Mouse (Mus musculus) CD8-positive naive resting alpha-beta T cell, adult 57 days (primary cell): ENCODE results near the gene Ttll6. TPM values are rescaled to one million over a fixed set of nuclear protein-coding genes. Genes with fewer than 3 reads are reported as not detected.

ENCODE experiments used
- total RNA-seq: library from RNA; stranded (reverse); gene quantifications from one replicate; pipeline ENCODE4 v1.2.4, GENCODE M21; 2023

The Ttll6 gene
- not detected for total RNA-seq

GRCm38 (mm10) chr11:96133239-96133865 is at the start of gene Ttll6:
TSS of gene Ttll6 (plus strand) at chr11:96133786.

DNA sequence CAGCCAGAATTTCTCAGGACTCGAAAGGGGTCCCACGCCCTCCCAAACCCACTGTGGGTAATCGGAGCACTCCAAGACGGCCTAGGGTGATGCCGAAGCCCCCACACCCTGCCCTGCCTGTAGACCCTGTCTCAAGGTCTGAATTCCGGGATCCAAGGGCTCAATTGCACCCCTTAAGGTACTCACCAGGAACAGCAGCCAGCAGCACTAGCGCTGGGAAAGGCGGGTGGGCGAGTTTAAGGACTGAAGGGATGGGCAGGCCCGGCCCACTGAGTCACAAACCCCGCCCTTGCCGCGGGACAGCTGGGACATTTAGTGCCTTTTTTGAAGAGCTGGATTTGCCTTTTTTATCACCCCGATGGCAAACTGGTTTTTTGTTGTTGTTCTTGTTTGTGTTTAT is 21.8 kb upstream of the Ttll6 start, which contains the start of gene Calcoco2:
Calcoco2 (minus strand) TSS at position 214 of the 400 bp plus-strand sequence.

DNA sequence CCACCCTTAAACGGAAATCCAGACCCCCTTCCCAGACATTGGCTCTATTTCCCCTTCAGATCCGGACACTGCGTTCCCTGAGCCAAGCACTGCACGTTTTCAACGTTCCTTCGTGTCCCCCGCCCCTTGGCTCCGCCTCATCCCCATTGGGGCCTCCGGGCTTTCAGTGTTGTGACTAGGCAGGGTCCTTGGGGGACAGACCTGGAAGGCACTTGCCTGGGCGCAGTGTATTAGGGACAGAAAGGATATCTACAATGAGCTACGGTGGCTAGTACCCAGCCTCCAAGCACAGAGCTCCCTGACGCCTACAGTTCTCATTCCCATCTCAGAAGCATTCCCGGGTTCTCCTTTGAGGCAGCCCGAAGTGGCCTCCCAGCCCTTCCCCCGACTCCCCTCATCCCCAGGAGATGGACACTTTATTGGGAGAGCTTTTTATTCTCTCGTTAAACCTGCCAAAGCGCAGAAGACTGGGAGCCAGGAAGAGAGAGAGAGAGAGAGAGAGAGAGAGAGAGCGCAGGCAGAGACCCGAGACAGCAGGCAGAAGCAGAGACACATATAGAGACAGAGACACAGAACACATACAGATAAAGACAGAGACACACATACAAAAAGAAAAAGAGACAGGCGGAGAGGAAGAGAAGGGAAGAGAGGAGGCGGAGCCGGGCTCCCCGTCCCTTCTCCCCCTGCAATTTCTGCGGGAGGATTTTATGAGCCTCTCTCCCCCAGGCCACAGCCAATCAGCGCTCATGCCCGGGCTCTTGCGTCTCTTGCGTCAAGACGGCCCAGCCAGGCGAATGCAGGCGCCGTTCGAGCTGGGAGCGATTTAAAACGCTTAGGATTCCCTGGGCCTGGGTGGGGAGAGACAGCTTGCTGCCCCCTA is 60.2 kb downstream of the Ttll6 start, which contains the start of gene Hoxb13:
Hoxb13 (plus strand) TSS at position 796 of the 880 bp plus-strand sequence.

Other genes starting within 250 kb of the Ttll6 start
- gene B4galnt2, start 218.9 kb upstream of the Ttll6 start, total RNA-seq: not detected
- gene Igf2bp1, start 127.8 kb upstream of the Ttll6 start, total RNA-seq: not detected
- gene Gip, start 109.2 kb upstream of the Ttll6 start, total RNA-seq: not detected
- 47.8 TPM for gene Snf8, start 98.9 kb upstream of the Ttll6 start, total RNA-seq
- 37.9 TPM for gene Ube2z, start 68.4 kb upstream of the Ttll6 start, total RNA-seq
- gene Atp5g1, start 58.1 kb upstream of the Ttll6 start, total RNA-seq: 107 TPM
- gene Calcoco2, start 21.8 kb upstream of the Ttll6 start, total RNA-seq: not detected
- not detected for gene Hoxb13, start 60.5 kb downstream of the Ttll6 start, total RNA-seq
- not detected for gene Hoxb9, start 137.7 kb downstream of the Ttll6 start, total RNA-seq
- not detected for gene Hoxb8, start 148.1 kb downstream of the Ttll6 start, total RNA-seq
- not detected for gene Hoxb7, start 152.8 kb downstream of the Ttll6 start, total RNA-seq
- gene Hoxb6, start 158.7 kb downstream of the Ttll6 start, total RNA-seq: not detected
- gene Hoxb5, start 169.6 kb downstream of the Ttll6 start, total RNA-seq: not detected
- 1.2 TPM for gene Hoxb4, start 184.5 kb downstream of the Ttll6 start, total RNA-seq
- gene Hoxb3, start 189.5 kb downstream of the Ttll6 start, total RNA-seq: not detected
- not detected for gene Hoxb2, start 216.7 kb downstream of the Ttll6 start, total RNA-seq
- gene Hoxb1, start 232.0 kb downstream of the Ttll6 start, total RNA-seq: not detected